Mouse (Mus musculus): ENCODE data around the gene Gm20403.
"Not testable (repeated sequence)": the region's sequence is repeated elsewhere in the genome, so short reads cannot be mapped to it uniquely, and the experiment has no call there.

Gm20403 gene

DNA sequence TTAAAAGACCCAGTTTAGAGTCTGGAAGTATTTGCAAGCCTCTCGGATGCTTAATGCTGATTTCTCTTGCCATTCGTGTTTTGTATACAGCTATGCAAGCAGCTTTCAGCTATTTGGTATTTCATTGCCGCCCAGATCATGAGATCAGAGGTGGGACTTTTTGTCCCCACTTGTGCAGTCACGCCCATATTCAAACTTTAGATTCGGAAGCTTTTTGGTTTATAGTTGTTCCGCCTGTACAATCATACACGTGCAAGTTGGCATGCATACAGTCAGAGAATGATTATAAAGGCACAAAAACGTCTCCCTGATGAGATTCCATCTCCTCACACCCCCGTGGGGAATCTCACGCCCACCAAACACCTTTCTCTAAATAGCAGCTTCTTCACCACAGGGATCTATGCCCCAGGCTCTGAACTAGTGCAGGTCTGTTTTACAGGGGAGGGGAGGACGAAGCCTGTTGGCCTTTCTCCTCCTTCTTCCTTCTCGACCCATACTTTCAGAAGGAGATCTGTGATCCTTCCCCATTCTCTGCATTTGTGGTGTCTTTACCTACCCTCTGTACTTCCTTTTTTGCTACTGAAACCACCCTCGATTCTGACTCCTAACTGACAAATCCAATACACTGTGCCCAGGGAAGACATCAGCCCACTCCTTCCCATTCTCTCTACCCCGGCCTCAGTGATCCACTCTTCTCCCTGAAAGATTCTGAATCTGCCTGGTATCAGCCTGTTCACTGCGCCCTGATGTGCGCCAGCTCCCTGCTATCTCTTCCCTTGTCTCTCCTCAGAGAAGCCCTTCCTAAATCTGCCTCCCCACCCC, 7.1 kb upstream of the Gm20403 start:
- no peak for DNase-seq (ENCODE audit: low read depth, low spot score)

DNA sequence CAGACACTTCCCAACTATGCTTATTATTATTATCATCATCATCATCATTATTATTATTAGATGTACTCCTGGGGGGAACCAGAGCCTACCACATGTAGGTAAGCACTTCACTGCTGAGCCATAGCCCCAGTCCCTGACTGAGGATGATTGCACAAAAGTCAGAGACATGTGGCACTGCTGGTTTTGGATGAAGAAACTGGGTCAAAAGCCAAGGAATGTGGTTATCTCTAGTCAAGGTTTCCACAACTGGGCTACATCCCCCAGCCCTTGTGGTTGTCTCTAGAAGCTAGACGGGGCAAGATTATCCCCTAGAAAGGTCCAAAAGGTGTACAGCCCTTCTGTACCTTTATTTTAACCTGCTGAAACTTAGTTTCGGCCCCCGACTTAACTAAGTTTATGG, 6.5 kb upstream of the Gm20403 start:
- DNase-seq (ENCODE audit: low read depth, low spot score) = no peak

GRCm38 (mm10) chr12:54988323-54988850, 2.1 kb upstream of the Gm20403 start:
- no peak for DNase-seq (ENCODE audit: low read depth, low spot score)

- no peak for DNase-seq (ENCODE audit: low read depth, low spot score)
Observed at GRCm38 (mm10) chr12:54987156-54987555, 827 bp upstream of the Gm20403 start.

DNA sequence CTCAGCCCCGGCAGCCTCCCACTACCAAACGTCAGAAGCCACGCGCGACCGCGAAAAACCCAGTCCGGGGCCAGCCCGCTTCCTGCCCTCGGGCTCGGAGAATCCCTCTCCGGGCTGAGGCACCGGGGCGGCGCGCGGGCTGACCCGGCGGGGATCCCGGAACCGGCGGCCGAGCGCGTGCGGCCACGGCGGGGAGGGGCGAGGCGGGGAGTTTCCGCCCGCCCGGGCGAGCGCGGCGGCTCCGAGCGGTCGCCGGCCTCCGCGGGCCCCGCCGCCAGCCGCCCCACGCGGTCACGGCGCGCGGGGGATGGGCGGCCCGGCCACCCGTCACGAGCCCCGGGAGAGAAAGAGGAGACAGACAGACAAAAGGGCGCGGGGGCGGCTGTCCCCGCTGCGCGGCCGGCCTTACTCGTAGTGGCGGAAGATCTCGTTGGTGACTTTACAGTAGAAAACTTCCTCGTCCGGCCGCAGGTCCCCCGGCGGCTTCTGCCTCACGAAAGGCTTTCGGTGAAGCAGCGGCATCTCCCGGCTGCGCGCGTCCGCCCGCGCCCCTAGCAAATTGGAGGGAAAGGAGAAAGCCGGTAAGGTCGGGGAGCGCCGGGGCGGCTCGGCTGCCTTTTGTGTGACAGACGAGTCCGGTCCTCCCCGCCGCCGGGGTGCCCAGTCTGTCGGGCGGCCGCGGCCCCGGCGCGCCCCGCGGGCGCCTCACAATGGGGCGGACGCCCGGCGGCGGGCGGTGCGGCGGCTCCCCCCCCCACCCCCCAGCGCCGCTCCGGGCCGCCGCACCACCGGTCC, 875 bp downstream of the Gm20403 start:
- DNase-seq (ENCODE audit: low read depth, low spot score) = peak; percentile 37

- peak; percentile 65 for DNase-seq (ENCODE audit: low read depth, low spot score)
Observed at GRCm38 (mm10) chr12:54984701-54985256, 1.6 kb downstream of the Gm20403 start.

DNA sequence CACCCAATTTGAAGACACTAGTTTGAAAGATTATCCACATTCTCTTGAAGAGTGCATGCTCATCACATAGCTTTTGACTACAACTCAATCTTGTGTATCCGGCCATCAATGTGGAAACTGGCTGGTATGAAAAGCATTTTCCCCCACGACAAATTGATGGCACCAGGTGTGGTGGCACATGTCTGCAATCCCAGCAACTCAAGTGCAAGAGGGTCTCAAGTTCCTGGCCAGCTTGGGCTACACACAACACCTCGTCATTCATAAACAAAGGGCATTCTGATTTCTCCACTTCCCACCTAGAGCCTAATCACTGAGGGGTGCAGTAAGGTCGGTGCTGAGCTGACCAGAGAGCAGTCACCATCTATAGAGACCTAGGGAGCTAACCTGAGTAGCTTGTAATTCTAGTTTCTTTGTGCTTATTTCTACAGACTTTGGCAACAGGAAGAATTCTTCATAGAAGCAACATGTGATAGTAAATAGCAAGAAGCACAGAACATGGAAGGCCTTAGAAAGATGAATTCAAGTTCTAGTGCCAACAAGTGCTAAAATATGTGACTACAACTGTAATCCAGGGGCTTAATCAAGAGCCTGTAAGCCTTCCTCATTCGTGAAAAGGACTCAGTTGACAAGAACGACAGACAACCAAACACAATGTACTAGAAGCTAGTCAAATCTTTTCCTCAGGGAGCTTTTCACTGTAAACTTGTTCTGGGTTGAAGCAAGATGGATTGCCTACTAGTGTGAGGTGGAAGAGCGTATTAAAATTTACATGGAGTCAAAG, 3.2 kb downstream of the Gm20403 start:
- no peak for DNase-seq (ENCODE audit: low read depth, low spot score)

DNA sequence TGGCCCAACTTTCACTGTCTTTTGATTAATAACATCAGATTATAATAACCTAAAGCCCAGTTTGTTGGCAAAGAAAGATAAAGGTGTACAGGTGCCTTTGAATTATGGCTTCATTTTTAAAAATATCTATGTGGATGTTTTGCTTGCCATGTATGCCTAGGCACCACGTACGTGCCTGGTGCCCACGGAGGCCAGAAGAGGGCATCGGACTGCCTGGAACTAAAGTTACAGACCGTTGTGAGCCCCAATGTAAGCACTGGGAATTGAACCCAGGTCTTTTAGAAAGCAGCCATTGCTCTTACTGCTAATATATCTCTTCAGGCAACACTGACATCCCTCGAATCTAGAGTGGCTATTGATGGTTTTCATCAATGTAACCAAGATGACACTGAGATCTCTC, 4.4 kb downstream of the Gm20403 start:
- DNase-seq (ENCODE audit: low read depth, low spot score) = no peak

GRCm38 (mm10) chr12:54980939-54981338, 5.4 kb downstream of the Gm20403 start:
- no peak for DNase-seq (ENCODE audit: low read depth, low spot score)

DNA sequence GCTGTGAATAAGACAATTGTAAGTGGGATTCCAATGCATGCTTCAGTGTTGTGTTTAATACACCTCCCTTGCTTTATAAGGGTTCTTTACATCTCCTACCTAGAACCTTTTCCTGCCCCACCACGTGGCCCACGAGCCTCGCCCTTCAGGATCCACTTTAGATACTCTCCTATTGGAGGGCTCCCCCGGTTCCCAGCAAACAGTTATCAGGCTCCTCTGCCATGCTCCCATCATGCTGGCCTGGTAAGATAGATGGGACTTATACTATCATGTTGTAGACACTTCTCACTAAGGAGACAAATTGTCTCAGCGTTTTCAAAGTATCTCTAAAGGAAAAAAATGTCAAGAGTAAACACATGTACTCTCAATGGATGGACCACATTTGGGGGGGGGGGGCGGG, 5.8 kb downstream of the Gm20403 start:
- peak; percentile 35 for DNase-seq (ENCODE audit: low read depth, low spot score)

DNA sequence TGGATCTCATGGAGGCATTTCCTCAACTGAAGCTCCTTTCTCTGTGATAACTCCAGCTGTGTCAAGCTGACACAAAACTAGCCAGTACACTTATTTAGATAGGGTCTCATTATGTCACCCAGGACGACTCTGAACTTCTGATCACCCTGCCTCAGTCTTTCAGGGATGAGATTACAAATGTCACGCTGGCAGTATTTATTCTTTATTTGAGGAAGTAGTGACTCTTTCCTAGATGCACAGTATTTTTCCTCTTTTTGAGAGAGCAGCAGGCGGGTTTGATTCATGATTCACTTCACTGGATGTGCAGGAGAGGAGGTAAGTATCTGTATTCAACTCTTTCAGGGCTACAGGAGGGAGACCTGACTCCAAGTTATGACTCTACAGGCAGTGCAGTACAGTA, 17.3 kb downstream of the Gm20403 start:
- no peak for DNase-seq (ENCODE audit: low read depth, low spot score)

DNA sequence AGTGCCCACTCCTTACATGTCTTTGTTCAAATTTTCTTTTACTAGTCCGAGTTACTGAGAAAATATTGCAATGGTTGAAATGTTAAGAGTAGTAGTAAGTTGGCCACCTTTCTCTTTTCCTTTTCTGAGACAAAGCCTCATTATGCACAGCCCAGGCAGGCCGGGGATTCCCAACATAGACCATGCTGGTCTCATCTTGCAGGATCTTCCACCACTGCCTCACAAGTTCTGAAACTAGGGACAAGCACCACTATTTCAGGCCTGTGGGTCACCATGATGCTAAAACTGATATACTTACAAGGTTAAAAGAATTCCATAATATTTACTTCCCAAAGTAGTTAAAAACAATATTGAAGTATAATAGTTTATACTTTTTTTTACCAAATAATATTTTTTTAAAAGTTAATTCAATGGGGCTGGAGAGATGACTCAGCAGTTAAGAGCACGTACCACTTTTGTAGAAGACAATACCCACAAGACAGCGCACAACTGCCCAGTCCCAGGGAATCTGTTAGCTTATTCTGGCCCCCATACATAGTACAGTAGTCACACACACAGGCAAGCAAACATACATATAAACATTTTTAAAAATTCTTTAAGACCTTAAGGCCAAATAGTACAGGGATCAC, 20.7 kb downstream of the Gm20403 start:
- no peak for DNase-seq (ENCODE audit: low read depth, low spot score)

DNA sequence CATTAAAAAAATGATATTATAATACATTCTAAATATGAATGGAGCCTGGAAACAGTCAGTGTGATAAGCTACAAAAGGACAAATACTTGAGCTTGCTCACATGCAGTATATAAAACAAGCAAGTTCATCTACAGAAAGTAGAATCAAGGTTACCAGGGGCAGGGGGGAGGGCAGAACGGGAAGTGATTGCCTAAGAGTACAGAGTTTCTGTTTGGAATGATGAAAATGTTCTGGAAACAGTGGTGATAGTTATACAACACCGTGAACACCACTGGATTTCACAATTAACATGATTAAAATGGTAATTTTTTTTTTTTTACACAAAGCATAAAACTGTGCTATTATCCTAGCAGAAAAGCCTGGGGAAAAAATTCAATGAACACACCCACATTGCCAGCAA, 26.8 kb downstream of the Gm20403 start:
- DNase-seq (ENCODE audit: low read depth, low spot score) = no peak

GRCm38 (mm10) chr12:54956974-54957373, 29.4 kb downstream of the Gm20403 start:
- no peak for DNase-seq (ENCODE audit: low read depth, low spot score)

- no peak for DNase-seq (ENCODE audit: low read depth, low spot score)
Observed at GRCm38 (mm10) chr12:54956457-54956856, 29.9 kb downstream of the Gm20403 start.

GRCm38 (mm10) chr12:54946116-54946515, 40.2 kb downstream of the Gm20403 start:
- no peak for DNase-seq (ENCODE audit: low read depth, low spot score)

GRCm38 (mm10) chr12:54942586-54943157, 43.7 kb downstream of the Gm20403 start:
- not testable (repeated sequence) for DNase-seq (ENCODE audit: low read depth, low spot score)

DNA sequence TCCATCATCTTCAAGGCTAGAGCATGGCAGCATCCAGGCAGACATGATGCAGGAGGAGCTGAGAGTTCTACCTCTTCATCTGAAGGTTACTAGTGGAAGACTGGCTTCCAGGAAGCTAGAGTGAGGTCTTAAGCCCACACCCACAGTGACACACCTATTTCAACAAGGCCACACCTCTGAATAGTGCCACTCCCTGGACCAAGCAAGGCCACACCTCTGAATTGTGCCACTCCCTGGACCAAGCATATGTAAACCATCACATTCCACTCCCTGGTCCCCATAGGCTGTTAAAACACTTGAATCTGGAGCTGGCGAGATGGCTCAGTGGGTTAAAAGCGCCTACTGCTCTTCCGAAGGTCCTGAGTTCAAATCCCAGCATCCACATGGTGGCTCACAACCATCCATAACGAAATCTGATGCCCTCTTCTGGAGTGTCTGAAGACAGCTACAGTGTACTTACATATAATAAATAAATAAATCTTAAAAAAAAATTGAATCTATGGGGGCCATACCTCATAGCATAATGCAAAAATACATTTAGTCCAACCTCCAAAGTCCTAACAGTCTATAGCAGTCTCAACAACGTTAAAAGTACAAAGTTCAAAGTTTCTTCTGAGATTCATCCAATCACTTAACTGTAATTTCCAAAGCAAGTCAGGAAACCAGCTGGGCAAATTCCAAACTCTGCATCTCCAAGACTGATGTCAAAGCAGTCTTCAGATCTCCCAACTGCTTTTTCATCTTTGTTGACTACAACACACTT, 48.6 kb downstream of the Gm20403 start:
- DNase-seq (ENCODE audit: low read depth, low spot score) = peak; percentile 34

Measured in c-Kit-negative CD71-positive TER-119-positive erythroid progenitor cells, embryonic 14.5 days (primary cell).